Mouse (Mus musculus): ENCODE data around the gene Tmprss12.
A peak's percentile ranks its signal among the peaks of the same experiment; 100 is the strongest.
"Not testable (repeated sequence)": the region's sequence is repeated elsewhere in the genome, so short reads cannot be mapped to it uniquely, and the experiment has no call there.

Gene Tmprss12

GRCm38 (mm10) chr15:100325235-100325634, 44.6 kb downstream of the Tmprss12 start:
- peak; percentile 33 for DNase-seq (ENCODE audit: low spot score)

- not testable (repeated sequence) for DNase-seq (ENCODE audit: low spot score)
Observed at GRCm38 (mm10) chr15:100328089-100328488, 47.5 kb downstream of the Tmprss12 start.

GRCm38 (mm10) chr15:100329336-100329735, 48.7 kb downstream of the Tmprss12 start:
- not testable (repeated sequence) for DNase-seq (ENCODE audit: low spot score)

GRCm38 (mm10) chr15:100330739-100331138, 50.1 kb downstream of the Tmprss12 start:
- DNase-seq (ENCODE audit: low spot score): no peak

GRCm38 (mm10) chr15:100332077-100332961, 51.7 kb downstream of the Tmprss12 start:
- DNase-seq (ENCODE audit: low spot score): not testable (repeated sequence)

- DNase-seq (ENCODE audit: low spot score): no peak
Observed at GRCm38 (mm10) chr15:100334629-100335028, 54.0 kb downstream of the Tmprss12 start, which contains the start of gene Mettl7a3. Mettl7a3 (plus strand) TSS chr15:100334929.

GRCm38 (mm10) chr15:100337328-100337727, 56.7 kb downstream of the Tmprss12 start:
- DNase-seq (ENCODE audit: low spot score): not testable (repeated sequence)

GRCm38 (mm10) chr15:100337847-100338246, 57.2 kb downstream of the Tmprss12 start:
- DNase-seq (ENCODE audit: low spot score): peak; percentile 83

- not testable (repeated sequence) for DNase-seq (ENCODE audit: low spot score)
Observed at GRCm38 (mm10) chr15:100341314-100341980, 60.8 kb downstream of the Tmprss12 start.

Data from urinary bladder, postnatal 14 days (tissue).